Mouse (Mus musculus) effector memory CD4-positive, alpha-beta T cell, adult 5 months (primary cell): ENCODE data around the gene Gpd1. TPM values are rescaled to one million over a fixed set of nuclear protein-coding genes. Genes with fewer than 3 reads are reported as not detected.

Experiments
- polyA plus RNA-seq: library from polyadenylated mRNA; unstranded; fragments of 100-300 nt; shearing (Covaris generic); gene quantifications from one replicate; pipeline ENCODE4 v1.2.1, GENCODE M21; 2017

Gene Gpd1
- polyA plus RNA-seq: not detected

GRCm38 (mm10) chr15:99717386-99718334, at the start of gene Gpd1:
TSS of gene Gpd1 (plus strand) at chr15:99717515.

GRCm38 (mm10) chr15:99670154-99670821, 47.0 kb upstream of the Gpd1 start, which contains the start of gene Asic1:
TSS of gene Asic1 (plus strand) at chr15:99670368.

GRCm38 (mm10) chr15:99701999-99702900, 15.1 kb upstream of the Gpd1 start, which contains the start of gene Smarcd1:
TSS of gene Smarcd1 (plus strand) at chr15:99702129.

GRCm38 (mm10) chr15:99705440-99706048, 11.8 kb upstream of the Gpd1 start, which contains the start of gene Gm17349:
TSS of gene Gm17349 (minus strand) at chr15:99705490.

GRCm38 (mm10) chr15:99725341-99726155, 8.2 kb downstream of the Gpd1 start, which contains the start of gene Cox14:
TSS of gene Cox14 (plus strand) at chr15:99725618.

GRCm38 (mm10) chr15:99772881-99772924, 55.4 kb downstream of the Gpd1 start, which contains the start of gene Cers5:
TSS of gene Cers5 (minus strand) at chr15:99772885.

Other genes with a start within 250 kb of the Gpd1 start
- gene Bcdin3d, start 242.8 kb upstream of the Gpd1 start, polyA plus RNA-seq: 8.4 TPM
- not detected for gene Faim2, start 189.3 kb upstream of the Gpd1 start, polyA plus RNA-seq
- not detected for gene Aqp2, start 138.5 kb upstream of the Gpd1 start, polyA plus RNA-seq
- gene Aqp5, start 126.7 kb upstream of the Gpd1 start, polyA plus RNA-seq: not detected
- not detected for gene Aqp6, start 116.1 kb upstream of the Gpd1 start, polyA plus RNA-seq
- gene Racgap1, start 65.9 kb upstream of the Gpd1 start, polyA plus RNA-seq: 10.4 TPM
- 0.61 TPM for gene Asic1, start 47.1 kb upstream of the Gpd1 start, polyA plus RNA-seq
- gene Smarcd1, start 15.4 kb upstream of the Gpd1 start, polyA plus RNA-seq: 24.9 TPM
- not detected for gene Gm17349, start 12.0 kb upstream of the Gpd1 start, polyA plus RNA-seq
- gene Cox14, start 8.1 kb downstream of the Gpd1 start, polyA plus RNA-seq: 115 TPM
- gene Cers5, start 55.4 kb downstream of the Gpd1 start, polyA plus RNA-seq: 64.6 TPM
- 0.54 TPM for gene Lima1, start 157.9 kb downstream of the Gpd1 start, polyA plus RNA-seq
- not detected for gene Fam186a, start 249.5 kb downstream of the Gpd1 start, polyA plus RNA-seq